Mouse (Mus musculus) CH12.LX (cell line): ENCODE measurements around the gene Rnf133.

Experiments
- CTCF ChIP-seq, 2 experiments: IDR thresholded peaks in 1 of 2; conservative IDR thresholded peaks in 1 of 2; 2 replicates each; pipeline ENCODE4 v1.5.1; 2011 to 2012; ENCODE audit warnings: low read depth in 2 of 2, low read length in 2 of 2, improper control_type of control experiment in 1 of 2, inconsistent platforms in 1 of 2, mild to moderate bottlenecking in 1 of 2, moderate library complexity in 1 of 2
- EP300 ChIP-seq: IDR thresholded peaks from 2 replicates; pipeline ENCODE4 v1.6.1; 2011; ENCODE audit warnings: low read length, improper control_type of control experiment
- JUND ChIP-seq: conservative IDR thresholded peaks from 2 replicates; pipeline ENCODE4 v1.6.1; 2011; ENCODE audit warnings: low read depth, low read length, improper control_type of control experiment
- POLR2A ChIP-seq: IDR thresholded peaks from 2 replicates; pipeline ENCODE4 v1.6.1; 2011; ENCODE audit warnings: low read depth, mild to moderate bottlenecking, improper control_type of control experiment, low read length
- POLR2AphosphoS2 ChIP-seq: IDR thresholded peaks from 2 replicates; pipeline ENCODE4 v1.6.1; 2011; ENCODE audit warnings: low read depth, low read length, improper control_type of control experiment
- SIN3A ChIP-seq: IDR thresholded peaks from 2 replicates; pipeline ENCODE4 v1.6.1; 2012; ENCODE audit warnings: low read length, improper control_type of control experiment, inconsistent platforms
- ZC3H11A ChIP-seq: IDR thresholded peaks from 2 replicates; pipeline ENCODE4 v1.6.1; 2012; ENCODE audit warnings: low read depth, mild to moderate bottlenecking, inconsistent platforms, low read length, improper control_type of control experiment
- ZMIZ1 ChIP-seq: IDR thresholded peaks from 2 replicates; pipeline ENCODE4 v1.6.1; 2012; ENCODE audit warnings: low read depth, mild to moderate bottlenecking, inconsistent platforms, low read length, improper control_type of control experiment

- no peak for TF ChIP-seq ZMIZ1
- no peak for TF ChIP-seq POLR2AphosphoS2
- TF ChIP-seq SIN3A = no peak
- no peak for TF ChIP-seq EP300
- TF ChIP-seq JUND = no peak
- TF ChIP-seq CTCF (conservative IDR thresholded peaks at IDR 0.05 in 1 of 2, IDR thresholded peaks at IDR 0.05 in 1 of 2; ENCODE audit: low read depth in 2 of 2, low read length in 2 of 2) = no peak
- no peak for TF ChIP-seq ZC3H11A
- no peak for TF ChIP-seq POLR2A
Measured at GRCm38 (mm10) chr6:23655036-23655435, 4.9 kb upstream of the Rnf133 start, which contains the start of gene Rnf148.
